Mouse (Mus musculus) forebrain, embryonic 16.5 days (tissue): ENCODE results near the gene Gm8104. TPM values are rescaled to one million over a fixed set of nuclear protein-coding genes. Genes with fewer than 3 reads are reported as not detected.
"Not testable (repeated sequence)": the region's sequence is repeated elsewhere in the genome, so short reads cannot be mapped to it uniquely, and the experiment has no call there.

Experiments
- ATAC-seq: fragments of 200-750 bp; cut with Nextera tagmentation; 2 replicates; pipeline ENCODE4 v1.8.0; 2017; ENCODE audit warnings: mild to moderate bottlenecking, moderate library complexity
- H3K27ac ChIP-seq: fragments of 300-500 bp; sonication (generic); 2 replicates; pipeline ENCODE4 v1.5.1; 2014; ENCODE audit warnings: low read length, control low read depth
- H3K27me3 ChIP-seq: fragments of 300-500 bp; sonication (generic); replicated peaks from 2 replicates; pipeline ENCODE4 v1.6.1; 2014; ENCODE audit warnings: low read length; ENCODE audit not compliant: control insufficient read depth, insufficient read depth
- H3K36me3 ChIP-seq: fragments of 300-500 bp; sonication (generic); 2 replicates; pipeline ENCODE4 v1.6.1; 2014; ENCODE audit not compliant: control insufficient read depth, insufficient read depth
- H3K4me1 ChIP-seq: fragments of 300-500 bp; sonication (generic); replicated peaks from 2 replicates; pipeline ENCODE4 v1.6.1; 2014; ENCODE audit warnings: low read length; ENCODE audit not compliant: control insufficient read depth, insufficient read depth
- H3K4me2 ChIP-seq: fragments of 300-500 bp; sonication (generic); 2 replicates; pipeline ENCODE4 v1.6.1; 2014; ENCODE audit warnings: mild to moderate bottlenecking, low read length, control low read depth
- H3K4me3 ChIP-seq: fragments of 300-500 bp; sonication (generic); replicated peaks from 2 replicates; pipeline ENCODE4 v1.5.1; 2014; ENCODE audit warnings: mild to moderate bottlenecking, low read length, control low read depth
- H3K9ac ChIP-seq: fragments of 300-500 bp; sonication (generic); replicated peaks from 2 replicates; pipeline ENCODE4 v1.6.1; 2014; ENCODE audit warnings: low read depth, low read length, control low read depth
- H3K9me3 ChIP-seq: fragments of 300-500 bp; sonication (generic); 2 replicates; pipeline ENCODE4 v1.6.1; 2016; ENCODE audit warnings: low read length; ENCODE audit not compliant: control insufficient read depth
- WGBS: fragments of 180-500 bp; shearing (Covaris S2); extraction: QIAGEN DNeasy Blood & Tissue Kit; methylation state at CpG from one replicate; pipeline ENCODE4 v1.1.7; 2014; 5-methylcytosine and 5-hydroxymethylcytosine counted together
- polyA plus RNA-seq: library from polyadenylated mRNA; unstranded; fragments of >200 nt; fragmentation: Nextera tagmentation; extraction: Ambion mirVana; gene quantifications from 2 replicates; pipeline ENCODE4 v1.2.1, GENCODE M21; 2015

Gene Gm8104
- polyA plus RNA-seq, result not detected in 2 replicates

- not testable (repeated sequence) for ATAC-seq, H3K27ac ChIP-seq, H3K9ac ChIP-seq, H3K36me3 ChIP-seq, H3K4me1 ChIP-seq, H3K27me3 ChIP-seq, H3K9me3 ChIP-seq, H3K4me2 ChIP-seq, H3K4me3 ChIP-seq
- 71% methylated on average over 3 of the region's 3 CpGs for WGBS
Observed at GRCm38 (mm10) chr14:43100301-43100700, at the start of gene Gm8104. TSS of gene Gm8104 (plus strand) at chr14:43100601.

- H3K4me3 ChIP-seq, result not testable (repeated sequence)
Observed at GRCm38 (mm10) chr14:43058063-43058462, 42.3 kb upstream of the Gm8104 start.

GRCm38 (mm10) chr14:43060179-43060578 is 40.2 kb upstream of the Gm8104 start:
- H3K27ac ChIP-seq, H3K9me3 ChIP-seq, H3K4me1 ChIP-seq, H3K4me3 ChIP-seq, H3K36me3 ChIP-seq, ATAC-seq, H3K27me3 ChIP-seq, H3K9ac ChIP-seq, H3K4me2 ChIP-seq: not testable (repeated sequence)
- 69% methylated on average over 4 of the region's 4 CpGs for WGBS

More at GRCm38 (mm10) chr14:43058063-43058462, 42.3 kb upstream of the Gm8104 start:
- not testable (repeated sequence) for ATAC-seq, H3K36me3 ChIP-seq, H3K4me1 ChIP-seq, H3K4me2 ChIP-seq, H3K27ac ChIP-seq, H3K9me3 ChIP-seq, H3K27me3 ChIP-seq, H3K9ac ChIP-seq
- 74% methylated on average over 3 of the region's 3 CpGs for WGBS

- not testable (repeated sequence) for H3K27me3 ChIP-seq, H3K4me3 ChIP-seq, H3K36me3 ChIP-seq, H3K9ac ChIP-seq, ATAC-seq, H3K4me1 ChIP-seq, H3K9me3 ChIP-seq, H3K4me2 ChIP-seq, H3K27ac ChIP-seq
- WGBS, result 80% methylated on average over 2 of the region's 2 CpGs
Observed at GRCm38 (mm10) chr14:43076543-43076942, 23.9 kb upstream of the Gm8104 start, which contains the start of gene Gm8094. TSS of gene Gm8094 (minus strand) at chr14:43076643.

GRCm38 (mm10) chr14:43084936-43085730 is 15.3 kb upstream of the Gm8104 start:
- ATAC-seq, H3K27me3 ChIP-seq, H3K4me1 ChIP-seq, H3K9me3 ChIP-seq, H3K4me3 ChIP-seq, H3K4me2 ChIP-seq, H3K36me3 ChIP-seq, H3K27ac ChIP-seq, H3K9ac ChIP-seq: not testable (repeated sequence)
- 85% methylated on average over 1 of the region's 1 CpGs for WGBS

- not testable (repeated sequence) for H3K27me3 ChIP-seq, H3K36me3 ChIP-seq, H3K4me1 ChIP-seq, H3K4me3 ChIP-seq, H3K9ac ChIP-seq, ATAC-seq, H3K4me2 ChIP-seq, H3K9me3 ChIP-seq, H3K27ac ChIP-seq
- WGBS, result 46% methylated on average over 1 of the region's 14 CpGs
Observed at GRCm38 (mm10) chr14:43089103-43089919, 11.1 kb upstream of the Gm8104 start.

GRCm38 (mm10) chr14:43119673-43120072 is 19.3 kb downstream of the Gm8104 start:
- not testable (repeated sequence) for H3K27me3 ChIP-seq, H3K4me2 ChIP-seq, H3K4me3 ChIP-seq, H3K36me3 ChIP-seq, H3K4me1 ChIP-seq, ATAC-seq, H3K27ac ChIP-seq, H3K9ac ChIP-seq, H3K9me3 ChIP-seq
- 74% methylated on average over 1 of the region's 3 CpGs for WGBS

- H3K4me2 ChIP-seq, ATAC-seq: not testable (repeated sequence)
Observed at GRCm38 (mm10) chr14:43126286-43126685, 25.9 kb downstream of the Gm8104 start.

More at GRCm38 (mm10) chr14:43126286-43126685, 25.9 kb downstream of the Gm8104 start:
- not testable (repeated sequence) for H3K27ac ChIP-seq, H3K9me3 ChIP-seq, H3K9ac ChIP-seq, H3K4me1 ChIP-seq, H3K36me3 ChIP-seq, H3K4me3 ChIP-seq, H3K27me3 ChIP-seq
